Mouse (Mus musculus): ENCODE results near the gene Wfdc13. TPM values are rescaled to one million over a fixed set of nuclear protein-coding genes. Genes with fewer than 3 reads are reported as not detected.

Wfdc13 gene
- total and polyA plus RNA-seq, 3 experiments: not detected

DNA sequence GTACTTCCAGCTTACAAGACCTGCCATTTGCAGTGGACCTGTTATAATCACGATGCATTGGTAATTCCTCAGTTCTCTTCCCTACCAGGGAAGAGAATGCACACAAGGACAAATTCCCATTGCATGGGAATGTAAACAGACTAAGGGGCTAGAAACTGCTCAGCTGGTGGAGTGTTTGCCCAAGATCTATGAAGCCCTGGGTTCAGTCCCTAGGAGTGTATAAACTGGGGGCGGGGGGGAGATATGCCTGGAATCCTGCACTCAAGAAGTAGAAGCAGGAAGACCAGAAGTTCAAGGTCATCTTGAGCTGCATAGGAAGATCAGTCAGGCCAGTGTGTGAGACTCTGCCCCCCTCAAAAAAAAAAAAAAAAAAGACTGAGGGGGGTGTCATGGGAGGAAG lies 48.4 kb downstream of the Wfdc13 start:
- 0 out of 4 replicates have a peak, but pooled peaks cover 0 to 2% of the 10 kb centered on the region in 2 experiments for H3K4me1 ChIP-seq (ENCODE audit: control insufficient read depth in 1 of 2, insufficient read depth in 2 of 2)
- TF ChIP-seq MAFK (IDR thresholded peaks at IDR 0.05; ENCODE audit: insufficient replicate concordance, low read length): no peak
- TF ChIP-seq MYC (IDR thresholded peaks at IDR 0.05; ENCODE audit: low read depth, low read length): no peak
- no peak for TF ChIP-seq CHD2 (IDR thresholded peaks at IDR 0.05; ENCODE audit: low read length)
- no peak for TF ChIP-seq NELFE (IDR thresholded peaks at IDR 0.05; ENCODE audit: low read depth, low read length)
- no peak for TF ChIP-seq SMC3 (IDR thresholded peaks at IDR 0.05; ENCODE audit: low read depth, low read length)
- no peak for TF ChIP-seq JUN (IDR thresholded peaks at IDR 0.05; ENCODE audit: insufficient read depth, low read depth, low read length)
- TF ChIP-seq CTCF (conservative IDR thresholded peaks at IDR 0.05 in 1 of 2, IDR thresholded peaks at IDR 0.05 in 1 of 2; ENCODE audit: low read depth in 2 of 2, low read length in 2 of 2): no peak
- no peak for TF ChIP-seq ZKSCAN1 (IDR thresholded peaks at IDR 0.05; ENCODE audit: borderline replicate concordance, low read depth, low read length)
- no peak for TF ChIP-seq SIN3A (IDR thresholded peaks at IDR 0.05; ENCODE audit: low read length)
- TF ChIP-seq MEF2A (IDR thresholded peaks at IDR 0.05; ENCODE audit: borderline replicate concordance, low read depth, low read length): no peak
- no peak overlapping the region for H3K4me3 ChIP-seq (replicated peaks in 1 of 3; ENCODE audit: low read depth in 2 of 3, low read length in 2 of 3, poor library complexity in 1 of 3)
- no peak overlapping the region for H3K27ac ChIP-seq (ENCODE audit: insufficient read depth, low read depth)
- no peaks in the 10 kb centered on the region for H3K79me2 ChIP-seq (replicated peaks; ENCODE audit: control insufficient read depth, extremely low read depth, insufficient read depth, poor library complexity, severe bottlenecking)
- dilution Hi-C loops (cut with MboI; ENCODE audit: extremely low pct_ligation_motif_present, extremely low pct_unique_long_range_greater_than_20kb, low sequenced_read_pairs): no loop called here
- H3K9me3 ChIP-seq (replicated peaks; ENCODE audit: low read length): no peaks in the 10 kb centered on the region
- in situ Hi-C loops (cut with MboI; ENCODE audit: low pct_ligation_motif_present, low pct_unique_long_range_greater_than_20kb, low sequenced_read_pairs): loop anchor here (25.0 kb wide), 1 partner anchor 321 kb away; the partner anchor contains the start of genes Matn4 and Rbpjl
- H3K27me3 ChIP-seq (replicated peaks): peaks cover 80% of the 10 kb centered on the region
- H3K36me3 ChIP-seq (replicated peaks in 1 of 2; ENCODE audit: control insufficient read depth in 1 of 2, insufficient read depth in 1 of 2, low read length in 1 of 2): no peaks in the 10 kb centered on the region
- H3K9ac ChIP-seq (ENCODE audit: insufficient read depth, low read depth): no peak overlapping the region
- DNase-seq (ENCODE audit: extremely low read depth): no peak
- no peak overlapping the region for H3K4me2 ChIP-seq (ENCODE audit: insufficient read depth, low read depth, poor library complexity, severe bottlenecking)

DNA sequence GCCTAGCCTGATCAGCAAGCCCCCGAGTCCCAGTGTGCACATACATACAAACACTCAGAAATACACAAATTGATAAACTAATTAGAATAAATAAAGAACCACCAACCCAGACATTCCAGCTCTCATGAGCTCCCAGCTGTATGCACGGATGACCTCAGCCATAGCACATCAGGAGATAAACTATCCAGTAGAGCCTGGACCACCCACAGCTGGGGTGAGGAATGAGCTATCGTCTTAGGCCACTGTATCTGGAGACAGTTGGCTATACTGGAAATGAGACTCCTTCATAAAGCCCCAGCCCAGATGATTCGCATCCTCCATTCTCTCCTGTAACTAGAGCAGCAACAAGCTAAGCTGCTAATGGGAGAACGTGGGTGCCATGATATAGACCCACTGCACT lies 49.9 kb downstream of the Wfdc13 start:
- no peak overlapping the region for H3K4me2 ChIP-seq (ENCODE audit: insufficient read depth, low read depth, poor library complexity, severe bottlenecking)
- no peak overlapping the region for H3K27ac ChIP-seq (ENCODE audit: insufficient read depth, low read depth)
- TF ChIP-seq ZMIZ1 (IDR thresholded peaks at IDR 0.05; ENCODE audit: low read depth, low read length) (no peak), MXI1 (IDR thresholded peaks at IDR 0.05; ENCODE audit: low read depth, low read length) (no peak), CTCF (conservative IDR thresholded peaks at IDR 0.05 in 1 of 2, IDR thresholded peaks at IDR 0.05 in 1 of 2; ENCODE audit: low read depth in 2 of 2, low read length in 2 of 2) (no peak)
- H3K4me1 ChIP-seq (ENCODE audit: control insufficient read depth in 1 of 2, insufficient read depth in 2 of 2): no peaks in the 10 kb centered on the region
- H3K9me3 ChIP-seq (replicated peaks; ENCODE audit: low read length): no peaks in the 10 kb centered on the region
- dilution Hi-C loops (cut with MboI; ENCODE audit: extremely low pct_ligation_motif_present, extremely low pct_unique_long_range_greater_than_20kb, low sequenced_read_pairs): no loop called here
- H3K4me3 ChIP-seq (replicated peaks in 1 of 3; ENCODE audit: low read depth in 2 of 3, low read length in 2 of 3, poor library complexity in 1 of 3): no peak overlapping the region
- no peak for DNase-seq (ENCODE audit: extremely low read depth)
- H3K36me3 ChIP-seq (replicated peaks in 1 of 2; ENCODE audit: control insufficient read depth in 1 of 2, insufficient read depth in 1 of 2, low read length in 1 of 2): no peaks in the 10 kb centered on the region
- H3K27me3 ChIP-seq (replicated peaks): peaks cover 83% of the 10 kb centered on the region
- in situ Hi-C loops (cut with MboI; ENCODE audit: low pct_ligation_motif_present, low pct_unique_long_range_greater_than_20kb, low sequenced_read_pairs): loop anchor here (25.0 kb wide), 1 partner anchor 323 kb away; the partner anchor contains the start of genes Matn4 and Rbpjl
- no peak overlapping the region for H3K9ac ChIP-seq (ENCODE audit: insufficient read depth, low read depth)
- no peaks in the 10 kb centered on the region for H3K79me2 ChIP-seq (replicated peaks; ENCODE audit: control insufficient read depth, extremely low read depth, insufficient read depth, poor library complexity, severe bottlenecking)

DNA sequence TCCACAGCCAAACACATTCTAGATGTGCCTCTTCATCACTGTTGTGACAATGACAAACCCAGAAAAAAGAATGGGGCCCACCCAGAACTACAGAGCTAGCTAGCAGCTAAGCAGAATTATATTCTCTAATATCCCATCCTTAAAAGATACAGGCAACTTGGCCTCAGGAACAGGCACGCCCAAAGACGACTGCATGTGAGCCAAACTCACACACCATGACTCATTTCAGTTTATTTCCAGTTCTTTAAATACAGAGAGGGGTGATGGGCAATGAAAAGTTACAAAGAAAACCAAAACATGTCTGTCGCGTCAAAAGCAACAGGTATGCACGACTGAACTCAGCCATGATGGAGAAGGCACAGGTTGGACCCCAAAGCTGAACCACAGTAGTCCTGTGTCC lies 50.5 kb downstream of the Wfdc13 start:
- dilution Hi-C loops (cut with MboI; ENCODE audit: extremely low pct_ligation_motif_present, extremely low pct_unique_long_range_greater_than_20kb, low sequenced_read_pairs): no loop called here
- Histone ChIP-seq H3K9me3 (replicated peaks; ENCODE audit: low read length) (no peaks in the 10 kb centered on the region), H3K36me3 (replicated peaks in 1 of 2; ENCODE audit: control insufficient read depth in 1 of 2, insufficient read depth in 1 of 2, low read length in 1 of 2) (no peaks in the 10 kb centered on the region), H3K27me3 (replicated peaks) (peaks cover 90% of the 10 kb centered on the region), H3K27ac (ENCODE audit: insufficient read depth, low read depth) (no peak overlapping the region), H3K79me2 (replicated peaks; ENCODE audit: control insufficient read depth, extremely low read depth, insufficient read depth, poor library complexity, severe bottlenecking) (no peaks in the 10 kb centered on the region), H3K4me1 (ENCODE audit: control insufficient read depth in 1 of 2, insufficient read depth in 2 of 2) (no peaks in the 10 kb centered on the region), H3K9ac (ENCODE audit: insufficient read depth, low read depth) (no peak overlapping the region), H3K4me3 (replicated peaks in 1 of 3; ENCODE audit: low read depth in 2 of 3, low read length in 2 of 3, poor library complexity in 1 of 3) (no peak overlapping the region), H3K4me2 (ENCODE audit: insufficient read depth, low read depth, poor library complexity, severe bottlenecking) (no peak overlapping the region)
- DNase-seq (ENCODE audit: extremely low read depth): no peak
- in situ Hi-C loops (cut with MboI; ENCODE audit: low pct_ligation_motif_present, low pct_unique_long_range_greater_than_20kb, low sequenced_read_pairs): loop anchor here (25.0 kb wide), 1 partner anchor 323 kb away; the partner anchor contains the start of genes Matn4 and Rbpjl
- TF ChIP-seq ETS1 (conservative IDR thresholded peaks at IDR 0.05; ENCODE audit: low read depth, low read length) (no peak), MAX (IDR thresholded peaks at IDR 0.05; ENCODE audit: low read length) (no peak), RAD21 (IDR thresholded peaks at IDR 0.05; ENCODE audit: low read depth, low read length) (no peak), ELF1 (IDR thresholded peaks at IDR 0.05; ENCODE audit: low read depth, low read length) (no peak), MYC (IDR thresholded peaks at IDR 0.05; ENCODE audit: low read depth, low read length) (no peak), EP300 (IDR thresholded peaks at IDR 0.05; ENCODE audit: low read length) (no peak), NRF1 (IDR thresholded peaks at IDR 0.05; ENCODE audit: low read depth, low read length) (no peak), UBTF (IDR thresholded peaks at IDR 0.05; ENCODE audit: low read depth, low read length) (no peak), BHLHE40 (IDR thresholded peaks at IDR 0.05; ENCODE audit: low read depth, low read length) (no peak), TBP (conservative IDR thresholded peaks at IDR 0.05; ENCODE audit: low read depth, low read length) (no peak), RCOR1 (conservative IDR thresholded peaks at IDR 0.05; ENCODE audit: low read depth, low read length) (no peak)

All from CH12.LX (cell line).